Mouse (Mus musculus) midbrain, embryonic 12.5 days (tissue): ENCODE results near the gene Scn4a. TPM values are rescaled to one million over a fixed set of nuclear protein-coding genes. Genes with fewer than 3 reads are reported as not detected.

Experiments used
- ATAC-seq: fragments of 200-750 bp; cut with Nextera tagmentation; 2 replicates; pipeline ENCODE4 v1.8.0; 2017; ENCODE audit warnings: low read depth, moderate TSS enrichment, moderate library complexity; ENCODE audit not compliant: low FRiP score
- H3K27ac ChIP-seq: fragments of 300-500 bp; sonication (generic); replicated peaks from 2 replicates; pipeline ENCODE4 v1.5.1; 2016; ENCODE audit warnings: mild to moderate bottlenecking
- H3K27me3 ChIP-seq: fragments of 300-500 bp; sonication (generic); 2 replicates; pipeline ENCODE4 v1.6.1; 2016; ENCODE audit warnings: mild to moderate bottlenecking
- H3K36me3 ChIP-seq: fragments of 300-500 bp; sonication (generic); 2 replicates; pipeline ENCODE4 v1.6.1; 2016
- H3K4me1 ChIP-seq: fragments of 300-500 bp; sonication (generic); 2 replicates; pipeline ENCODE4 v1.6.1; 2016
- H3K4me2 ChIP-seq: fragments of 300-500 bp; sonication (generic); replicated peaks from 2 replicates; pipeline ENCODE4 v1.6.1; 2016; ENCODE audit warnings: mild to moderate bottlenecking, moderate library complexity
- H3K4me3 ChIP-seq: fragments of 300-500 bp; sonication (generic); 2 replicates; pipeline ENCODE4 v1.5.1; 2016; ENCODE audit warnings: mild to moderate bottlenecking
- H3K9ac ChIP-seq: fragments of 300-500 bp; sonication (generic); replicated peaks from 2 replicates; pipeline ENCODE4 v1.6.1; 2016; ENCODE audit warnings: mild to moderate bottlenecking, moderate library complexity
- H3K9me3 ChIP-seq: fragments of 300-500 bp; sonication (generic); 2 replicates; pipeline ENCODE4 v1.6.1; 2016; ENCODE audit warnings: mild to moderate bottlenecking
- WGBS: fragments of 180-500 bp; shearing (Covaris S2); methylation state at CpG from one replicate; pipeline ENCODE4 v1.1.7; 2016; 5-methylcytosine and 5-hydroxymethylcytosine counted together
- polyA plus RNA-seq: library from polyadenylated mRNA; unstranded; fragments of >200 nt; fragmentation: Nextera tagmentation; extraction: Ambion mirVana; gene quantifications from 2 replicates; pipeline ENCODE4 v1.2.1, GENCODE M21; 2016

The Scn4a gene
- polyA plus RNA-seq, 1 experiment from 2014 or later: not detected

GRCm38 (mm10) chr11:106282452-106282851 is 70.6 kb downstream of the Scn4a start:
- H3K27me3 ChIP-seq: peaks cover 7% of the 10 kb centered on the region
- WGBS: 89% methylated on average over 6 of the region's 6 CpGs
- H3K4me2 ChIP-seq: no peak overlapping the region
- H3K27ac ChIP-seq: no peak overlapping the region
- no peak for ATAC-seq
- H3K4me1 ChIP-seq: peaks cover 3% of the 10 kb centered on the region; the same call in 1 of the 2 replicates
- H3K36me3 ChIP-seq: no peaks in the 10 kb centered on the region
- no peak overlapping the region for H3K4me3 ChIP-seq
- H3K9ac ChIP-seq: no peak overlapping the region
- no peaks in the 10 kb centered on the region for H3K9me3 ChIP-seq

- H3K4me1 ChIP-seq: peaks cover 22% of the 10 kb centered on the region
- no peak within 1 kb of the TSS for H3K9ac ChIP-seq
- H3K27ac ChIP-seq: no peak within 1 kb of the TSS
- H3K36me3 ChIP-seq: no peaks in the 10 kb centered on the region
- peak; percentile 31 for ATAC-seq
- peak within 1 kb of the TSS; percentile 10; the same call in 1 of the 2 replicates for H3K4me3 ChIP-seq
- 10% methylated on average over 25 of the region's 25 CpGs for WGBS
- H3K9me3 ChIP-seq: no peaks in the 10 kb centered on the region
- peak within 1 kb of the TSS; percentile 41 for H3K4me2 ChIP-seq
- H3K27me3 ChIP-seq: peaks cover 10% of the 10 kb centered on the region
These were observed 76.6 kb downstream of the Scn4a start, which contains the start of gene Tcam1 for GRCm38 (mm10) chr11:106276454-106276853. Gene Tcam1 (plus strand): TSS chr11:106276672.

- no peak overlapping the region for H3K4me2 ChIP-seq
- WGBS: 91% methylated on average over 7 of the region's 7 CpGs
- no peak overlapping the region for H3K9ac ChIP-seq
- no peak overlapping the region for H3K27ac ChIP-seq
- H3K27me3 ChIP-seq: peaks cover 10% of the 10 kb centered on the region
- no peaks in the 10 kb centered on the region for H3K36me3 ChIP-seq
- no peak overlapping the region for H3K4me3 ChIP-seq
- no peak for ATAC-seq
- H3K9me3 ChIP-seq: no peaks in the 10 kb centered on the region
- peaks cover 33% of the 10 kb centered on the region for H3K4me1 ChIP-seq
These were observed 78.1 kb downstream of the Scn4a start for GRCm38 (mm10) chr11:106274971-106275411.

GRCm38 (mm10) chr11:106274374-106274773 is 78.7 kb downstream of the Scn4a start:
- Histone ChIP-seq H3K36me3 (no peaks in the 10 kb centered on the region), H3K4me3 (no peak overlapping the region), H3K4me1 (peaks cover 33% of the 10 kb centered on the region), H3K9me3 (no peaks in the 10 kb centered on the region), H3K27ac (no peak overlapping the region), H3K4me2 (no peak overlapping the region), H3K27me3 (peaks cover 10% of the 10 kb centered on the region), H3K9ac (no peak overlapping the region)
- no peak for ATAC-seq
- 82% methylated on average over 1 of the region's 1 CpGs for WGBS

- H3K9ac ChIP-seq: no peak overlapping the region
- peak overlapping the region; percentile 72; the same call in 1 of the 2 replicates for H3K4me2 ChIP-seq
- H3K27ac ChIP-seq: no peak overlapping the region
- no peaks in the 10 kb centered on the region for H3K36me3 ChIP-seq
- H3K4me1 ChIP-seq: peaks cover 38% of the 10 kb centered on the region
- 99% methylated on average over 6 of the region's 6 CpGs for WGBS
- ATAC-seq: no peak
- peaks cover 10% of the 10 kb centered on the region for H3K27me3 ChIP-seq
- no peak overlapping the region for H3K4me3 ChIP-seq
- H3K9me3 ChIP-seq: no peaks in the 10 kb centered on the region
These were observed 79.3 kb downstream of the Scn4a start for GRCm38 (mm10) chr11:106273811-106274210.

- Histone ChIP-seq H3K27ac (peak overlapping the region; percentile 91), H3K9ac (peak overlapping the region; percentile 61), H3K36me3 (no peaks in the 10 kb centered on the region), H3K9me3 (no peaks in the 10 kb centered on the region), H3K4me1 (peaks cover 43% of the 10 kb centered on the region), H3K4me2 (peak overlapping the region; percentile 72), H3K27me3 (peaks cover 5% of the 10 kb centered on the region), H3K4me3 (peak overlapping the region; percentile 87)
- peak; percentile 9; the same call in 1 of the 2 replicates for ATAC-seq
- 20% methylated on average over 16 of the region's 16 CpGs for WGBS
These were observed 79.8 kb downstream of the Scn4a start for GRCm38 (mm10) chr11:106273311-106273684.

- peak within 1 kb of the TSS; percentile 72 for H3K4me2 ChIP-seq
- peak within 1 kb of the TSS; percentile 96 for H3K9ac ChIP-seq
- peak within 1 kb of the TSS; percentile 87 for H3K4me3 ChIP-seq
- H3K36me3 ChIP-seq: no peaks in the 10 kb centered on the region
- peaks cover 4% of the 10 kb centered on the region; the same call in 1 of the 2 replicates for H3K27me3 ChIP-seq
- H3K9me3 ChIP-seq: no peaks in the 10 kb centered on the region
- under 1% methylated on average over 68 of the region's 72 CpGs for WGBS
- ATAC-seq: peak; percentile 92
- H3K27ac ChIP-seq: peak within 1 kb of the TSS; percentile 91
- peaks cover 48% of the 10 kb centered on the region for H3K4me1 ChIP-seq
These were observed 80.3 kb downstream of the Scn4a start, which contains the start of gene Smarcd2 for GRCm38 (mm10) chr11:106272644-106273310. Gene Smarcd2 (minus strand): TSS chr11:106272972.

GRCm38 (mm10) chr11:106271794-106272643 is 81.1 kb downstream of the Scn4a start:
- no peaks in the 10 kb centered on the region for H3K9me3 ChIP-seq
- H3K27me3 ChIP-seq: no peaks in the 10 kb centered on the region
- WGBS: 3% methylated on average over 31 of the region's 41 CpGs
- peak; percentile 25; the same call in 1 of the 2 replicates for ATAC-seq
- peak overlapping the region; percentile 96 for H3K9ac ChIP-seq
- peak overlapping the region; percentile 72 for H3K4me2 ChIP-seq
- H3K27ac ChIP-seq: peak overlapping the region; percentile 91
- H3K36me3 ChIP-seq: peaks cover 4% of the 10 kb centered on the region
- H3K4me1 ChIP-seq: peaks cover 49% of the 10 kb centered on the region
- peak overlapping the region; percentile 87 for H3K4me3 ChIP-seq

- peaks cover 45% of the 10 kb centered on the region for H3K4me1 ChIP-seq
- H3K4me2 ChIP-seq: peak overlapping the region; percentile 72
- H3K9me3 ChIP-seq: no peaks in the 10 kb centered on the region
- no peak for ATAC-seq
- no peak overlapping the region for H3K27ac ChIP-seq
- peak overlapping the region; percentile 87 for H3K4me3 ChIP-seq
- H3K27me3 ChIP-seq: no peaks in the 10 kb centered on the region
- peak overlapping the region; percentile 96 for H3K9ac ChIP-seq
- 46% methylated on average over 5 of the region's 5 CpGs for WGBS
- H3K36me3 ChIP-seq: peaks cover 12% of the 10 kb centered on the region
These were observed 81.8 kb downstream of the Scn4a start for GRCm38 (mm10) chr11:106271131-106271793.

GRCm38 (mm10) chr11:106269060-106269431 is 84.0 kb downstream of the Scn4a start:
- no peak overlapping the region for H3K9ac ChIP-seq

More at GRCm38 (mm10) chr11:106269060-106269431, 84.0 kb downstream of the Scn4a start:
- Histone ChIP-seq H3K4me2 (no peak overlapping the region; the same call in 1 of the 2 replicates), H3K27ac (peak overlapping the region; percentile 76), H3K4me3 (no peak overlapping the region), H3K9me3 (no peaks in the 10 kb centered on the region), H3K27me3 (no peaks in the 10 kb centered on the region), H3K4me1 (peaks cover 36% of the 10 kb centered on the region), H3K36me3 (peaks cover 34% of the 10 kb centered on the region)
- 66% methylated on average over 3 of the region's 3 CpGs for WGBS
- no peak for ATAC-seq
